Mouse (Mus musculus): Measurements from ENCODE around the gene Mcm8.

GRCm38 (mm10) chr2:132870286-132870685 is 54.3 kb downstream of the Mcm8 start:
- TF ChIP-seq CTCF (IDR thresholded peaks at IDR 0.05 in 2 of 3, conservative IDR thresholded peaks at IDR 0.05 in 1 of 3; ENCODE audit: control insufficient read depth in 1 of 3, insufficient read depth in 1 of 3, low read depth in 2 of 3, low read length in 3 of 3, poor library complexity in 1 of 3, severe bottlenecking in 1 of 3) (no peak), ETS1 (IDR thresholded peaks at IDR 0.05; ENCODE audit: low read depth, low read length) (no peak), MXI1 (IDR thresholded peaks at IDR 0.05; ENCODE audit: low read depth, low read length) (no peak), E2F4 (IDR thresholded peaks at IDR 0.05; ENCODE audit: borderline replicate concordance, low read depth, low read length) (no peak), USF1 (IDR thresholded peaks at IDR 0.05; ENCODE audit: low read depth, low read length) (no peak), GATA1 (IDR thresholded peaks at IDR 0.05; ENCODE audit: low read depth, low read length) (no peak), KAT2A (conservative IDR thresholded peaks at IDR 0.05; ENCODE audit: low read depth, low read length) (no peak), EP300 (IDR thresholded peaks at IDR 0.05; ENCODE audit: low read depth in 1 of 2, low read length in 2 of 2) (no peak), POLR2A (IDR thresholded peaks at IDR 0.05; ENCODE audit: control insufficient read depth in 1 of 2, insufficient read depth in 1 of 2, low read depth in 1 of 2, low read length in 2 of 2, poor library complexity in 1 of 2) (no peak)
